Mouse (Mus musculus) intestine, postnatal 0 days (tissue): ENCODE measurements around the gene Aldh1l1. TPM values are rescaled to one million over a fixed set of nuclear protein-coding genes. Genes with fewer than 3 reads are reported as not detected.

Experiments used
- ATAC-seq: fragments of 200-750 bp; cut with Nextera tagmentation; 2 replicates; pipeline ENCODE4 v1.8.0; 2017; ENCODE audit warnings: mild to moderate bottlenecking, moderate TSS enrichment, moderate library complexity
- H3K27ac ChIP-seq: fragments of 300-500 bp; sonication (generic); 2 replicates; pipeline ENCODE4 v1.5.1; 2014; ENCODE audit warnings: mild to moderate bottlenecking, low read depth, low read length, moderate library complexity
- H3K27me3 ChIP-seq: fragments of 300-500 bp; sonication (generic); replicated peaks from 2 replicates; pipeline ENCODE4 v1.6.1; 2014; ENCODE audit warnings: low read length, mixed read lengths; ENCODE audit not compliant: control insufficient read depth, insufficient read depth
- H3K36me3 ChIP-seq: fragments of 300-500 bp; sonication (generic); 2 replicates; pipeline ENCODE4 v1.6.1; 2014; ENCODE audit warnings: mild to moderate bottlenecking, moderate library complexity; ENCODE audit not compliant: control insufficient read depth, insufficient read depth
- H3K4me1 ChIP-seq: fragments of 300-500 bp; sonication (generic); replicated peaks from 2 replicates; pipeline ENCODE4 v1.6.1; 2014; ENCODE audit warnings: antibody characterized with exemption, low read length, mixed read lengths; ENCODE audit not compliant: control insufficient read depth, insufficient read depth
- H3K4me2 ChIP-seq: fragments of 300-500 bp; sonication (generic); replicated peaks from 2 replicates; pipeline ENCODE4 v1.6.1; 2014; ENCODE audit warnings: low read depth, mild to moderate bottlenecking, moderate library complexity
- H3K4me3 ChIP-seq: fragments of 300-500 bp; sonication (generic); 2 replicates; pipeline ENCODE4 v1.5.1; 2014; ENCODE audit warnings: low read depth, low read length
- H3K9ac ChIP-seq: fragments of 300-500 bp; sonication (generic); 2 replicates; pipeline ENCODE4 v1.6.1; 2014; ENCODE audit warnings: mild to moderate bottlenecking, low read depth, low read length
- H3K9me3 ChIP-seq: fragments of 300-500 bp; sonication (generic); 2 replicates; pipeline ENCODE4 v1.6.1; 2016; ENCODE audit warnings: mixed run types; ENCODE audit not compliant: control insufficient read depth
- CTCF ChIP-seq: sonication (generic); IDR thresholded peaks from 2 replicates; pipeline ENCODE4 v1.5.1; 2016; ENCODE audit warnings: low read depth, mild to moderate bottlenecking, control low read depth, antibody characterized with exemption, moderate library complexity
- WGBS: fragments of 180-500 bp; shearing (Covaris S2); extraction: QIAGEN DNeasy Blood & Tissue Kit; methylation state at CpG from one replicate; pipeline ENCODE4 v1.1.7; 2014; 5-methylcytosine and 5-hydroxymethylcytosine counted together
- polyA plus RNA-seq: library from polyadenylated mRNA; unstranded; fragments of >200 nt; fragmentation: Nextera tagmentation; extraction: Ambion mirVana; gene quantifications from 2 replicates; pipeline ENCODE4 v1.2.1, GENCODE M21; 2015

The Aldh1l1 gene
- 12.1 and 15.6 TPM in 2 replicates for polyA plus RNA-seq

DNA sequence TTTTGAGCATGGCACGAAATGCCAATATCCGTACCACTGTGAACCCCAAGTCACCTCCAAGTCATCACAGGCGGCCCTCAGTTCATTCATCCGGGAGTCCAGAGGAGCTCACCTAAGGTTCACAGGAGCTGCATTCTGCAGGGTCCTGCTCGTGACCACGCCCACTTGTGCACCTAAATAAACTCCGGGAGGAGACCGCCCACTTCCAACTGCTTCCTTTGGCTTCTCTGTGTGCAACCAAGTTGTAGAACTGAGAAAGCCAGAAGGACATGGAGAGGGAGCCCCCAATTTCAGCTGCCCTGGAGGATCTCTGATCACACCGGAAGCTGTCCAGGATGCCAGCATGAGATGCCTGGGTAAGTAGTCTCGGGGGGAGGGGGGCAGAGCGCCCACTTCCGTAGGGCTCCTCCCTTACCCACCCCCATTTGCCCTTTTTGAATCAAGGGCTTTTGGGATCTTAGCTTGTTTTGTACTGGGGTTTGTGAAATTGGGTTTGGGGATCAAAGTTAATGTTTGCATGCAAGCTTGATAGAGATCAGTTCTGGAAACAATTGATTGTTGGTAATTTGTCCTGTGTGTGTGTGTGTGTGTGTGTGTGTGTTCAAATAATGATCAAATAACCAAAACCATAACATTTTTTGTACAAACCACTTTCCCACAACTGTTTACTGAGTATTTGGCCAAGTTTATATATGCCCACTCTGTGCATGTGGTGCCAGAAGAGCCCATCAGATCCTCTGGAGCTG lies at the start of gene Aldh1l1:
TSS of gene Aldh1l1 (plus strand) at position 252 of the 746 bp plus-strand sequence.
- H3K4me2 ChIP-seq: no peak within 1 kb of the TSS
- no peaks in the 10 kb centered on the region for H3K27me3 ChIP-seq
- no peak for TF ChIP-seq CTCF
- H3K4me3 ChIP-seq: no peak within 1 kb of the TSS
- H3K27ac ChIP-seq: no peak within 1 kb of the TSS
- no peak for ATAC-seq
- no peaks in the 10 kb centered on the region for H3K4me1 ChIP-seq
- H3K9me3 ChIP-seq: no peaks in the 10 kb centered on the region
- WGBS: 72% methylated on average over 12 of the region's 12 CpGs
- H3K36me3 ChIP-seq: no peaks in the 10 kb centered on the region
- no peak within 1 kb of the TSS for H3K9ac ChIP-seq

DNA sequence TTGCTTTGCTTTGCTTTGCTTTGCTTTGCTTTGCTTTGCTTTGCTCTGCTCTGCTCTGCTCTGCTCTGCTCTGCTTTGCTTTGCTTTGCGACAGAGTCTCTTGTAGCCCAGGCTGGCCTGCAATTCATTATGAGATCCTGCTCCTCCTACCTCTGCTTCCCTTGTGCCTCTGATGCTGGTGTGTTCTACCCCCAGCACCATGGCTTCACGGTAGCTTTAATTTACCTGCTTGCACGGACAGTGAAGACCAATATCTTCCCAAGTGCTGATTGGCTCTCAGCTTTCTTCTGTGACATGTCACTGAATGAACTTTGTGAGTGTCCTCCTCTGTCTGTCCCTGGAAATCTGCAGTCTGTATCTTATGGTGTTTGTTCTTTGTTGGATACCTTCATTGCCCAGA lies 49.2 kb upstream of the Aldh1l1 start:
- TF ChIP-seq CTCF: no peak
- 92% methylated on average over 3 of the region's 3 CpGs for WGBS
- H3K4me2 ChIP-seq: no peak overlapping the region
- no peak overlapping the region for H3K9ac ChIP-seq
- H3K4me3 ChIP-seq: no peak overlapping the region
- H3K9me3 ChIP-seq: no peaks in the 10 kb centered on the region
- H3K27ac ChIP-seq: no peak overlapping the region
- no peaks in the 10 kb centered on the region for H3K36me3 ChIP-seq
- no peaks in the 10 kb centered on the region for H3K27me3 ChIP-seq
- ATAC-seq: no peak
- H3K4me1 ChIP-seq: no peaks in the 10 kb centered on the region

DNA sequence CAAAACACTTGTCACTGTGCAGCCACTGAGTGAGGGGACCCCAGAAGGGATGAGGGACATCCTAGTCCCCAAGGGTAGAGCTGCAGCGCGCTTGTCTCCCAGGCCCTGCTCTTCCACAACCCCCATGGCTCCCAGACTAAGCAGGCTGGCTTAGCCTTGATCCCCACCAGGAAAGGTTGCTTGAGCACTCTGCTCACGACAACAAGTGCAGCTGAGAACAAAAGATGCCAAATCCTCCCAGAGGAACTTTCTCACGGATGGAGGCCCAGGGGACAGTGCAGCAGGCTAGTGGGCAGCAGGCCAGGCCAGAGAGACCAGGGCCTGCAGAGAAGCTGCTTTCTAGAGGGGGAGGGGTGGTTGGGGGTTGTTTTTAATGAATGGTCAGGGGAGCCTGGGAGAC lies 39.3 kb upstream of the Aldh1l1 start:
- H3K9ac ChIP-seq: no peak overlapping the region
- no peak overlapping the region for H3K27ac ChIP-seq
- H3K4me3 ChIP-seq: no peak overlapping the region
- 54% methylated on average over 4 of the region's 4 CpGs for WGBS
- TF ChIP-seq CTCF: no peak
- H3K27me3 ChIP-seq: no peaks in the 10 kb centered on the region; the same call in 1 of the 2 replicates
- H3K9me3 ChIP-seq: no peaks in the 10 kb centered on the region
- H3K36me3 ChIP-seq: no peaks in the 10 kb centered on the region
- no peak overlapping the region for H3K4me2 ChIP-seq
- ATAC-seq: no peak
- H3K4me1 ChIP-seq: 0 out of 2 replicates have a peak, but pooled peaks cover 4% of the 10 kb centered on the region

DNA sequence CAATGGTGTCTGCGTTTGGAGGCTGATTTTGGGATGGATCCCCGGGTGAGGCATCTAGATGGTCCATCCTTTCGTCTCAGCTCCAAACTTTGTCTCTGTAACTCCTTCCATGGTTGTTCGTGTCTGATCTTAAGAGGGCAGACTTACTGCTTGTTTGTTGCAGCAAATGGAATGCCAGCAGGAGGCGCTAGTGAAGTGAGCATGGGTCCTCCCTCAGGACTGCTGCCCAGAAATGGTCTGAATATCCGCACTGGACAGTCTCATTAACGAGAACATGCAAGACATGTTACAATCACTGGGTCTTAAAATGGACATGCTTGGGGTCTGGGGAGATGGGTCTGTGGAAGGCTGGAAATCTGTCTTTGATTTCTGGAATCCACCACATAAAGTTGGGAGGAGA lies 36.0 kb upstream of the Aldh1l1 start:
- peak; percentile 91 for TF ChIP-seq CTCF
- no peaks in the 10 kb centered on the region for H3K9me3 ChIP-seq
- H3K4me2 ChIP-seq: no peak overlapping the region
- H3K27me3 ChIP-seq: no peaks in the 10 kb centered on the region; the same call in 1 of the 2 replicates
- H3K4me1 ChIP-seq: 0 out of 2 replicates have a peak, but pooled peaks cover 4% of the 10 kb centered on the region
- H3K9ac ChIP-seq: no peak overlapping the region
- no peaks in the 10 kb centered on the region for H3K36me3 ChIP-seq
- no peak for ATAC-seq
- no peak overlapping the region for H3K27ac ChIP-seq
- 23% methylated on average over 7 of the region's 7 CpGs for WGBS
- no peak overlapping the region for H3K4me3 ChIP-seq

DNA sequence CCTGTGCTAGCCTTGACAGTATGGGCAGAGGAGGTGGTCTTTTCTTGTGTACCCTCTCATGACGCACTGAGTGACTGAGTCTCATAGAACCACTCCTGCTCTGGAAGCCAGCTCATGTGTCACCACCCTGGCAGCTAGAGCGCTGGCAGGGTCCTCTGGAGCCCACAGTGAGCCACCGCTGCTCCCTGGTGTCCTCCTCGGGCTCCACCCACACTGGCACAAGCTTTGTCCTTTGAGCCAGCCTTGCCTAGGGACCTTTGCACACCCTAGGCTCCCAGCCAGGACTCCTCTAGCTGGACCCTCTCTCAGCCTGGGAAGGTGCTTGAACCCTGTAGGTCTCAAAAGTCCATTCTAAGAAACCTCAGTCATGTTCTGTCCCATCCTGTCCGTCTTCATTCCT lies 35.5 kb upstream of the Aldh1l1 start:
- TF ChIP-seq CTCF: no peak
- Histone ChIP-seq H3K27me3 (no peaks in the 10 kb centered on the region; the same call in 1 of the 2 replicates), H3K4me1 (0 out of 2 replicates have a peak, but pooled peaks cover 4% of the 10 kb centered on the region), H3K27ac (no peak overlapping the region), H3K9ac (no peak overlapping the region), H3K36me3 (no peaks in the 10 kb centered on the region), H3K9me3 (no peaks in the 10 kb centered on the region), H3K4me3 (no peak overlapping the region), H3K4me2 (no peak overlapping the region)
- 0 out of 2 replicates have a peak, but pooled peaks have one; percentile 29 for ATAC-seq
- 65% methylated on average over 5 of the region's 5 CpGs for WGBS

DNA sequence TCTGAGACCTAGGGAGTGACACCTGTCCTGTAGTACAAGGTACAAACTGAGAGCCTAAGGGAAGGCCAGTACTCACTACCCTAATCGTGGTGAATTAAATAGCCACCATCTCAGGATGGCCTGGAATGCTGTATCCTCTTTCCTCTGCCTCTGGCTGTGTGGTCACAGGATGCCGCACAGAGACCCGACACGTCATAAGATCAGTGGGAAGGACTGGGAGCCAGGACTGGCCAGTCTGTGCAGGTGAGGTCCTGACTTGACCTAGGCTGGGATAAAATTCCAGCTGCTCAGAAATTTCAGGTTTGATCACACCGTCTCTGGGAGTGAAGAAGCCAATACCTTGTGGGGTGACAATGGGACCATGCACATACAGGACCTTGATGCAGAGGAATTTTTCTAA lies 34.7 kb upstream of the Aldh1l1 start:
- 84% methylated on average over 5 of the region's 5 CpGs for WGBS
- Histone ChIP-seq H3K4me3 (no peak overlapping the region), H3K4me2 (no peak overlapping the region), H3K9ac (no peak overlapping the region), H3K27me3 (no peaks in the 10 kb centered on the region; the same call in 1 of the 2 replicates), H3K27ac (no peak overlapping the region), H3K36me3 (no peaks in the 10 kb centered on the region), H3K9me3 (no peaks in the 10 kb centered on the region), H3K4me1 (0 out of 2 replicates have a peak, but pooled peaks cover 4% of the 10 kb centered on the region)
- no peak for TF ChIP-seq CTCF
- ATAC-seq: no peak
